Mouse (Mus musculus) ES-E14 (cell line): ENCODE measurements around the gene Flywch1.

Source experiments
- CHD2 ChIP-seq: IDR thresholded peaks from 2 replicates; pipeline ENCODE4 v1.6.1; 2014; ENCODE audit warnings: mild to moderate bottlenecking, low read depth, low read length, inconsistent platforms
- HCFC1 ChIP-seq: IDR thresholded peaks from 2 replicates; pipeline ENCODE4 v1.6.1; 2012; ENCODE audit warnings: low read length, inconsistent platforms, borderline replicate concordance; ENCODE audit not compliant: insufficient read depth
- MAFK ChIP-seq: IDR thresholded peaks from 2 replicates; pipeline ENCODE4 v1.6.1; 2014; ENCODE audit warnings: mild to moderate bottlenecking, low read depth, low read length, inconsistent platforms; ENCODE audit not compliant: insufficient read depth
- ZC3H11A ChIP-seq: IDR thresholded peaks from 2 replicates; pipeline ENCODE4 v1.6.1; 2012; ENCODE audit warnings: low read depth, mild to moderate bottlenecking, inconsistent platforms, low read length, borderline replicate concordance
- ZNF384 ChIP-seq: IDR thresholded peaks from 2 replicates; pipeline ENCODE4 v1.6.1; 2012; ENCODE audit warnings: low read depth, low read length, inconsistent platforms

DNA sequence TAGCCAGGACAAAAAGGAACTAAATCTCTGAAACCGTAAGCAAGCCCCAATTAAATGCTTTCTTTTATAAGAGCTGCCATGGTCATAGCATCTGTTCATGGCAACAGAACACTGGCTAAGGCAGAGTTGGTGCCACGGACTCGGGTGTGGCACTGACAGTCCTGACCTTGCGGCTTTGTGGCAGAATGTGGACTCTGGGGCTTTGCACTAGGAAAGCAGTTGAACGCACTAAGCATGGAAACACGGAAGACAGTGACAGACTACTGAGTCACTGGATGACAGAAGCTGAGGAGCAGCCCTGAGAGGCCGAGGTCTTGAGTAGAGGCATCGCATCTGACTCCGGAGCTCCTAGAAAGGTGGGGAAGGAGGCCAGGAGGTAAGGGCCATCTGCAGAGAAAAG lies 13.8 kb downstream of the Flywch1 start:
- no peak for TF ChIP-seq ZC3H11A
- no peak for TF ChIP-seq CHD2
- no peak for TF ChIP-seq MAFK
- TF ChIP-seq ZNF384, result no peak
- TF ChIP-seq HCFC1, result no peak
